Mouse (Mus musculus) E14TG2a.4 (cell line): ENCODE results near the gene Fam163b.

Experiments
- CTCF ChIP-seq: conservative IDR thresholded peaks from 2 replicates; pipeline ENCODE4 v1.5.1; 2014; ENCODE audit warnings: low read length
- POU5F1 ChIP-seq: IDR thresholded peaks from 2 replicates; pipeline ENCODE4 v1.6.1; 2014; ENCODE audit warnings: low read length, borderline replicate concordance

DNA sequence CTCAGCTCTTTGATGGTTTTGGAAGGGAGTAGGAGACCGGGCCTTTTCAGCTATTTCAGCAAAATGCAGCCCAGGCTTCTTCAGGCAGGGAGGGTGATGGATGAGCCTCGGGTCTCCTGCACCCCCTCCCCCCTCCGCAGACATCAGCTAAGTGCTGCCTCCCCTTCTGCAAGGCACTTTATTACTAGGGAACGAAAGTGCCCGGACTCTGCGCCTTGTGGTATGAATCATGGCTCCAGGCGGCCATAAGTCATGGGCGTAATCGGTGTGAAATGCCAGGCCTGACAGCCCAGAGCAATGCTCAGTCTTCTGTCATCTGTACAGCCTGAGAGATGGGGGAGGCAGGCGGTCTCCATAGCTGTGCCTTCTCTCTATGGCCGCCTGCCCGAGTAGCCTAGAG is 41.4 kb upstream of the Fam163b start:
- no peak for TF ChIP-seq CTCF
- no peak for TF ChIP-seq POU5F1
